Comparison of ENCODE assay signal across 10 mouse cellular contexts in genomic region chr12:113186326-113187010, GRCm38 (mm10). TPM values are rescaled to one million over a fixed set of nuclear protein-coding genes. Genes with fewer than 3 reads are reported as not detected.
DNase-seq lines count a peak whose midpoint lies in the region; ATAC-seq and TF ChIP-seq lines count a peak whose summit lies in the region.
"Had no signal": no experiment of that assay in that cellular context is flagged by ENCODE, and none has a peak within 500 bp of the region (broad histone marks: within the 10 kb centered on the region; RNA-seq: fewer than 3 reads in every experiment).

No protein-coding gene starts in this region.

- no peak for ATAC-seq in heart, embryonic 12.5 days (ENCODE audit: insufficient number of reproducible peaks, low FRiP score)
- no peak for ATAC-seq in liver, embryonic 12.5 days

- peak overlapping the region; percentile 98 for H3K4me2 ChIP-seq in heart, embryonic 12.5 days
- H3K4me2 ChIP-seq in liver, embryonic 12.5 days: peak overlapping the region; percentile 68

- H3K9me3 ChIP-seq in heart, embryonic 12.5 days (replicated peaks): no peaks in the 10 kb centered on the region
- H3K9me3 ChIP-seq in E14TG2a.4 (ENCODE audit: low read length): no peaks in the 10 kb centered on the region
- no peaks in the 10 kb centered on the region for H3K9me3 ChIP-seq in liver, embryonic 12.5 days (replicated peaks)

- no peak for TF ChIP-seq POLR2A in embryonic fibroblast, embryonic 13.5 days (IDR thresholded peaks at IDR 0.05; ENCODE audit: low read depth, low read length)

- TF ChIP-seq CTCF in E14TG2a.4 (conservative IDR thresholded peaks at IDR 0.05; ENCODE audit: low read length): no peak
- TF ChIP-seq CTCF in embryonic fibroblast, embryonic 13.5 days (IDR thresholded peaks at IDR 0.05; ENCODE audit: borderline replicate concordance, insufficient read depth, low read length): no peak

- H3K4me1 ChIP-seq in heart, embryonic 12.5 days (replicated peaks): peaks cover 24% of the 10 kb centered on the region
- peaks cover 39% of the 10 kb centered on the region for H3K4me1 ChIP-seq in E14TG2a.4 (replicated peaks; ENCODE audit: low read depth, low read length)
- no peaks in the 10 kb centered on the region; the same call in 1 of the 2 replicates for H3K4me1 ChIP-seq in embryonic fibroblast, embryonic 13.5 days (ENCODE audit: control insufficient read depth, insufficient read depth, low read length)
- peaks cover 19% of the 10 kb centered on the region for H3K4me1 ChIP-seq in liver, embryonic 12.5 days

- WGBS in heart, embryonic 12.5 days: 44% methylated on average over 12 of the region's 12 CpGs
- WGBS in liver, embryonic 12.5 days (ENCODE audit: insufficient replicate concordance): 41% methylated on average over 12 of the region's 12 CpGs

- no peak for DNase-seq in heart, adult 8-10 months (ENCODE audit: low spot score)
- DNase-seq in right cerebral cortex, postnatal 10 days (ENCODE audit: low spot score in 2 of 2): no peak
- no peak for DNase-seq in right cerebral cortex, postnatal 14 days
- DNase-seq in c-Kit-positive CD71-positive TER-119-positive erythroid progenitor cells, embryonic 14.5 days (ENCODE audit: low spot score): no peak

- H3K4me3 ChIP-seq in heart, embryonic 12.5 days: peak overlapping the region; percentile 63
- H3K4me3 ChIP-seq in E14TG2a.4 (replicated peaks; ENCODE audit: low read length): peak overlapping the region; percentile 87
- H3K4me3 ChIP-seq in embryonic fibroblast, embryonic 13.5 days (ENCODE audit: insufficient read depth, low read length): peak overlapping the region; percentile 64
- peak overlapping the region; percentile 49 for H3K4me3 ChIP-seq in liver, embryonic 12.5 days
- H3K4me3 ChIP-seq: erythroblast, embryonic 14.5 days had no signal

- no peaks in the 10 kb centered on the region for H3K36me3 ChIP-seq in heart, embryonic 12.5 days
- H3K36me3 ChIP-seq in E14TG2a.4 (ENCODE audit: insufficient read depth, low read length): peaks cover 14% of the 10 kb centered on the region
- no peaks in the 10 kb centered on the region for H3K36me3 ChIP-seq in liver, embryonic 12.5 days

- no peak overlapping the region for H3K27ac ChIP-seq in heart, embryonic 12.5 days (ENCODE audit: poor library complexity, severe bottlenecking)
- H3K27ac ChIP-seq in embryonic fibroblast, embryonic 13.5 days (ENCODE audit: insufficient read depth, low read length): no peak overlapping the region
- H3K27ac ChIP-seq in liver, embryonic 12.5 days: no peak overlapping the region

- H3K9ac ChIP-seq in heart, embryonic 12.5 days: peak overlapping the region; percentile 79
- H3K9ac ChIP-seq in liver, embryonic 12.5 days: no peak overlapping the region

- H3K27me3 ChIP-seq in heart, embryonic 12.5 days (replicated peaks): peaks cover 61% of the 10 kb centered on the region
- H3K27me3 ChIP-seq in E14TG2a.4 (ENCODE audit: insufficient read depth, low read length): peaks cover 59% of the 10 kb centered on the region
- H3K27me3 ChIP-seq in liver, embryonic 12.5 days (replicated peaks): peaks cover 74% of the 10 kb centered on the region

RNA-seq across cellular contexts. Expression of gene Tmem121, which starts 0.7 kb away (rescaled TPM):
- polyA plus RNA-seq in heart, embryonic 12.5 days (2016; fragmentation: Nextera tagmentation; extraction: Ambion mirVana): 2.0 and 2.1 TPM in 2 replicates
- total RNA-seq in heart, adult 8-10 months (2022): under 1 TPM in 2 of 4 experiments, not detected in 2; 0.16 to 0.22 TPM
- 7.2 and 8.3 TPM in 2 replicates for polyA plus RNA-seq in embryonic fibroblast, embryonic 13.5 days (2011; ENCODE audit: insufficient read length, low read depth, missing spikeins)
- polyA plus RNA-seq in liver, embryonic 12.5 days (2016; fragmentation: Nextera tagmentation; extraction: Ambion mirVana): 1.0 and 1.2 TPM in 2 replicates
- total RNA-seq: CH12.LX had no signal
- polyA plus RNA-seq: erythroblast, embryonic 14.5 days had no signal

RNA-seq across cellular contexts. Expression of gene Tedc1, which starts 30.2 kb away (rescaled TPM):
- 24.5 and 26.9 TPM in 2 replicates for polyA plus RNA-seq in heart, embryonic 12.5 days (2016; fragmentation: Nextera tagmentation; extraction: Ambion mirVana)
- total RNA-seq in heart, adult 8-10 months (2022): under 1 TPM; 0.12 to 0.49 (median 0.33) TPM
- polyA plus RNA-seq in embryonic fibroblast, embryonic 13.5 days (2011; ENCODE audit: insufficient read length, low read depth, missing spikeins): 10.1 and 12.2 TPM in 2 replicates
- 18.3 and 18.5 TPM in 2 replicates for polyA plus RNA-seq in liver, embryonic 12.5 days (2016; fragmentation: Nextera tagmentation; extraction: Ambion mirVana)

RNA-seq across cellular contexts. Expression of gene Crip1, which starts 40.4 kb away (rescaled TPM):
- polyA plus RNA-seq in heart, embryonic 12.5 days (2016; fragmentation: Nextera tagmentation; extraction: Ambion mirVana): 464 and 485 TPM in 2 replicates
- total RNA-seq in heart, adult 8-10 months (2022): 100 to 1,000 TPM; 154 to 215 (median 169) TPM
- 75.5 and 79.9 TPM in 2 replicates for polyA plus RNA-seq in embryonic fibroblast, embryonic 13.5 days (2011; ENCODE audit: insufficient read length, low read depth, missing spikeins)
- 96.9 and 99.8 TPM in 2 replicates for polyA plus RNA-seq in liver, embryonic 12.5 days (2016; fragmentation: Nextera tagmentation; extraction: Ambion mirVana)

RNA-seq across cellular contexts. Expression of gene Crip2, which starts 46.4 kb away (rescaled TPM):
- polyA plus RNA-seq in heart, embryonic 12.5 days (2016; fragmentation: Nextera tagmentation; extraction: Ambion mirVana): 1,186 and 1,223 TPM in 2 replicates
- 1,000 to 10,000 TPM; 1,612 to 1,913 (median 1,690) TPM for total RNA-seq in heart, adult 8-10 months (2022)
- 52.9 and 129 TPM in 2 replicates for polyA plus RNA-seq in embryonic fibroblast, embryonic 13.5 days (2011; ENCODE audit: insufficient read length, low read depth, missing spikeins)
- polyA plus RNA-seq in liver, embryonic 12.5 days (2016; fragmentation: Nextera tagmentation; extraction: Ambion mirVana): 52.1 and 53.5 TPM in 2 replicates
